ENCODE assay signal across 7 mouse cellular contexts in genomic region chr10:59538767-59539532, GRCm38 (mm10).
DNase-seq lines count a peak whose midpoint lies in the region; ATAC-seq and TF ChIP-seq lines count a peak whose summit lies in the region.

No protein-coding gene starts in this region.

- TF ChIP-seq POLR2A in myocyte (IDR thresholded peaks at IDR 0.05; ENCODE audit: insufficient read length, low read depth) = no peak

- H3K36me3 ChIP-seq in lung, embryonic 16.5 days (ENCODE audit: control insufficient read depth, insufficient read depth, low read length) = no peaks in the 10 kb centered on the region
- no peaks in the 10 kb centered on the region for H3K36me3 ChIP-seq in embryonic facial prominence, embryonic 11.5 days (replicated peaks; ENCODE audit: control insufficient read depth, insufficient read depth, low read depth, low read length)
- peaks cover 16% of the 10 kb centered on the region for H3K36me3 ChIP-seq in myocyte (ENCODE audit: control insufficient read depth, insufficient read depth)

- intact Hi-C loops in left cerebral cortex, postnatal 10 days (cut with DNase I) = no loop called here

- H3K27me3 ChIP-seq in lung, embryonic 16.5 days (ENCODE audit: control insufficient read depth, insufficient read depth, low read depth, low read length) = no peaks in the 10 kb centered on the region
- H3K27me3 ChIP-seq in embryonic facial prominence, embryonic 11.5 days (ENCODE audit: control insufficient read depth, insufficient read depth, low read length) = no peaks in the 10 kb centered on the region
- no peaks in the 10 kb centered on the region for H3K27me3 ChIP-seq in myocyte (ENCODE audit: control insufficient read depth, insufficient read depth, insufficient read length)

- ATAC-seq in lung, embryonic 16.5 days (ENCODE audit: low read depth) = no peak
- no peak for ATAC-seq in embryonic facial prominence, embryonic 11.5 days (replicated peaks; ENCODE audit: insufficient number of reproducible peaks, low FRiP score, low TSS enrichment, low read depth)

- H3ac ChIP-seq in myocyte (ENCODE audit: control insufficient read depth, insufficient read length) = no peak overlapping the region

- H3K4me3 ChIP-seq in lung, embryonic 16.5 days (ENCODE audit: low read length) = peak overlapping the region; percentile 42
- H3K4me3 ChIP-seq in embryonic facial prominence, embryonic 11.5 days (ENCODE audit: low read depth, low read length) = peak overlapping the region; percentile 27
- H3K4me3 ChIP-seq in myocyte = no peak overlapping the region

- peak overlapping the region; percentile 65 for H3K4me2 ChIP-seq in lung, embryonic 16.5 days (ENCODE audit: low read depth, low read length)
- peak overlapping the region; percentile 53 for H3K4me2 ChIP-seq in embryonic facial prominence, embryonic 11.5 days (ENCODE audit: low read depth, low read length)
- H3K4me2 ChIP-seq in myocyte (ENCODE audit: low read depth) = peak overlapping the region; percentile 66

- peaks cover 10% of the 10 kb centered on the region for H3K4me1 ChIP-seq in lung, embryonic 16.5 days (replicated peaks; ENCODE audit: control insufficient read depth, insufficient read depth, low read length)
- no peaks in the 10 kb centered on the region for H3K4me1 ChIP-seq in embryonic facial prominence, embryonic 11.5 days (ENCODE audit: control insufficient read depth, insufficient read depth, low read length)

- H3K27ac ChIP-seq in lung, embryonic 16.5 days (ENCODE audit: low read length) = no peak overlapping the region
- no peak overlapping the region for H3K27ac ChIP-seq in embryonic facial prominence, embryonic 11.5 days (replicated peaks; ENCODE audit: low read depth, low read length)

- 35% methylated on average over 17 of the region's 17 CpGs for WGBS in lung, embryonic 16.5 days
- 22% methylated on average over 17 of the region's 17 CpGs for WGBS in embryonic facial prominence, embryonic 11.5 days

- peaks cover 60% of the 10 kb centered on the region for H3K79me2 ChIP-seq in myocyte (ENCODE audit: control insufficient read depth, insufficient read depth)

- H3K9me3 ChIP-seq in lung, embryonic 16.5 days (ENCODE audit: control insufficient read depth, low read length) = no peaks in the 10 kb centered on the region
- H3K9me3 ChIP-seq in embryonic facial prominence, embryonic 11.5 days (replicated peaks; ENCODE audit: control insufficient read depth, low read length) = no peaks in the 10 kb centered on the region

- no peak for DNase-seq in lung, postnatal 4 days
- DNase-seq in embryonic facial prominence, embryonic 11.5 days (ENCODE audit: low spot score) = no peak
- DNase-seq in induced T-regulatory cell, adult 2 months (ENCODE audit: low read depth) = peak; percentile 14
- DNase-seq in left cerebral cortex, postnatal 10 days (ENCODE audit: extremely low spot score in 1 of 2, low spot score in 2 of 2) = no peak
- DNase-seq in spleen, postnatal 36 days (ENCODE audit: low spot score in 2 of 2) = no peak

- H3K9ac ChIP-seq in lung, embryonic 16.5 days (ENCODE audit: low read length) = peak overlapping the region; percentile 51
- H3K9ac ChIP-seq in embryonic facial prominence, embryonic 11.5 days (replicated peaks; ENCODE audit: low read length) = peak overlapping the region; percentile 5; the same call in 1 of the 2 replicates

TF ChIP-seq in myocyte, 11 proteins besides CTCF, POLR2A, EP300 and RAD21:
- TF ChIP-seq CEBPB (IDR thresholded peaks at IDR 0.05; ENCODE audit: insufficient read depth, poor library complexity, severe bottlenecking) (no peak), USF1 (IDR thresholded peaks at IDR 0.05; ENCODE audit: low read depth) (no peak), POLR2AphosphoS2 (IDR thresholded peaks at IDR 0.05; ENCODE audit: insufficient read length, low read depth) (no peak), MAX (IDR thresholded peaks at IDR 0.05; ENCODE audit: low read depth) (no peak), REST (IDR thresholded peaks at IDR 0.05; ENCODE audit: insufficient read depth, insufficient read length) (no peak), SRF (IDR thresholded peaks at IDR 0.05; ENCODE audit: control insufficient read depth, insufficient read length, low read depth) (no peak), MYOD1 (IDR thresholded peaks at IDR 0.05; ENCODE audit: control insufficient read depth in 1 of 3, insufficient read length in 2 of 3, low read depth in 2 of 3) (no peak), E2F4 (IDR thresholded peaks at IDR 0.05; ENCODE audit: insufficient read depth) (no peak), TCF3 (IDR thresholded peaks at IDR 0.05; ENCODE audit: insufficient read length, low read depth) (no peak), MYOG (IDR thresholded peaks at IDR 0.05; ENCODE audit: control insufficient read depth in 1 of 3, insufficient read depth in 1 of 3, insufficient read length in 2 of 3, low read depth in 2 of 3) (no peak), TCF12 (IDR thresholded peaks at IDR 0.05; ENCODE audit: insufficient read depth, poor library complexity, severe bottlenecking) (no peak)
